Mouse (Mus musculus) lung, embryonic 16.5 days (tissue): ENCODE measurements around the gene Nbas. TPM values are rescaled to one million over a fixed set of nuclear protein-coding genes. Genes with fewer than 3 reads are reported as not detected.

Experiments used
- ATAC-seq: fragments of 200-750 bp; cut with Nextera tagmentation; 2 replicates; pipeline ENCODE4 v1.8.0; 2017; ENCODE audit warnings: low read depth, mild to moderate bottlenecking, moderate library complexity
- H3K27ac ChIP-seq: fragments of 300-500 bp; sonication (generic); 2 replicates; pipeline ENCODE4 v1.5.1; 2014; ENCODE audit warnings: mild to moderate bottlenecking, control low read depth, low read length
- H3K27me3 ChIP-seq: fragments of 300-500 bp; sonication (generic); 2 replicates; pipeline ENCODE4 v1.6.1; 2014; ENCODE audit warnings: low read depth, low read length, mixed read lengths; ENCODE audit not compliant: control insufficient read depth, insufficient read depth
- H3K36me3 ChIP-seq: fragments of 300-500 bp; sonication (generic); 2 replicates; pipeline ENCODE4 v1.6.1; 2014; ENCODE audit warnings: low read length; ENCODE audit not compliant: control insufficient read depth, insufficient read depth
- H3K4me1 ChIP-seq: fragments of 300-500 bp; sonication (generic); replicated peaks from 2 replicates; pipeline ENCODE4 v1.6.1; 2014; ENCODE audit warnings: low read length, mixed read lengths; ENCODE audit not compliant: control insufficient read depth, insufficient read depth
- H3K4me2 ChIP-seq: fragments of 300-500 bp; sonication (generic); 2 replicates; pipeline ENCODE4 v1.6.1; 2014; ENCODE audit warnings: low read depth, low read length, control low read depth
- H3K4me3 ChIP-seq: fragments of 300-500 bp; sonication (generic); 2 replicates; pipeline ENCODE4 v1.5.1; 2014; ENCODE audit warnings: mild to moderate bottlenecking, low read length, control low read depth
- H3K9ac ChIP-seq: fragments of 300-500 bp; sonication (generic); 2 replicates; pipeline ENCODE4 v1.6.1; 2014; ENCODE audit warnings: low read length, control low read depth
- H3K9me3 ChIP-seq: fragments of 300-500 bp; sonication (generic); 2 replicates; pipeline ENCODE4 v1.6.1; 2016; ENCODE audit warnings: low read length; ENCODE audit not compliant: control insufficient read depth
- WGBS: fragments of 180-500 bp; shearing (Covaris S2); extraction: QIAGEN DNeasy Blood & Tissue Kit; methylation state at CpG from one replicate; pipeline ENCODE4 v1.1.7; 2014; 5-methylcytosine and 5-hydroxymethylcytosine counted together
- polyA plus RNA-seq: library from polyadenylated mRNA; unstranded; fragments of >200 nt; fragmentation: Nextera tagmentation; extraction: Ambion mirVana; gene quantifications from 2 replicates; pipeline ENCODE4 v1.2.1, GENCODE M21; 2015

Nbas gene
- polyA plus RNA-seq: 12.1 and 12.6 TPM in 2 replicates

DNA sequence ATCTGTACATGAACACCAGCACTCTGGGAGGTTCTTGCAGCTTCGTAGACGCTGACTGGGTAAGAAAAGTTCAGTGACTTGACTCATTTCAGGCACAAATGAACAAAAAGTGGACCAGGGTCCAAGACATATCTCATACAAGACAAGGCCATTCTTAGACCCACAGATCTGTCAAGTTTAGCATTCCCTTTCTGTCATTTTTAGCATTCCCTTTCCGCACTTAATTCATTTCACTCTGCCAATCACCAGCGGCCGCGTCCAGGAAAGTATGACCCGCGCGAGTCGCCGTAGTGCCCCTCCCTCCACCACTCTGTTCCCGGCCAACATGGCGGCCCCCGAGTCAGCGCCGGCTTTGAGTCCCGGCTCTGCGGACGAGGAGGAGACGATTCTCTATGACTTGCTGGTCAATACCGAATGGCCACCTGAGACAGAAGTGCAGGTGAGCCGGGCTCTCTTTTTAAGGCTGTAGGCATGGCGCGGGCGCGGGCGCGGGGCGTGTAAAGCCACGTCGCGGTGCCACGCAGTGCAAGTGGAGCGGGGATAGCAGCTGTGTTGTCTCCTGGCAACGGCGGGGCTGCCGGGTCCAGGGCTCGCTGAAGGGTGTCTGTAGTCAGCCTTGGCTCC is at the start of gene Nbas:
Gene Nbas, plus strand, starts transcription at position 308 of the 624 bp plus-strand sequence.
- H3K9me3 ChIP-seq: no peaks in the 10 kb centered on the region
- H3K27ac ChIP-seq: peak within 1 kb of the TSS; percentile 32; the same call in 1 of the 2 replicates
- peaks cover 9% of the 10 kb centered on the region for H3K4me1 ChIP-seq
- peak within 1 kb of the TSS; percentile 71 for H3K4me2 ChIP-seq
- 3% methylated on average over 38 of the region's 38 CpGs for WGBS
- peak within 1 kb of the TSS; percentile 86 for H3K9ac ChIP-seq
- ATAC-seq: peak; percentile 96
- no peaks in the 10 kb centered on the region for H3K27me3 ChIP-seq
- H3K36me3 ChIP-seq: no peaks in the 10 kb centered on the region
- peak within 1 kb of the TSS; percentile 83 for H3K4me3 ChIP-seq

GRCm38 (mm10) chr12:13242453-13242852 is 26.5 kb upstream of the Nbas start:
- ATAC-seq: no peak
- Histone ChIP-seq H3K4me3 (no peak overlapping the region), H3K4me1 (no peaks in the 10 kb centered on the region), H3K9ac (no peak overlapping the region), H3K36me3 (peaks cover 22% of the 10 kb centered on the region), H3K4me2 (no peak overlapping the region), H3K9me3 (no peaks in the 10 kb centered on the region), H3K27ac (no peak overlapping the region), H3K27me3 (no peaks in the 10 kb centered on the region)

- WGBS: 2% methylated on average over 58 of the region's 59 CpGs
- peaks cover 5% of the 10 kb centered on the region for H3K4me1 ChIP-seq
These were observed 20.0 kb upstream of the Nbas start, which contains the start of gene Ddx1 for GRCm38 (mm10) chr12:13248691-13249572. Gene Ddx1, minus strand, starts transcription at chr12:13249213.

DNA sequence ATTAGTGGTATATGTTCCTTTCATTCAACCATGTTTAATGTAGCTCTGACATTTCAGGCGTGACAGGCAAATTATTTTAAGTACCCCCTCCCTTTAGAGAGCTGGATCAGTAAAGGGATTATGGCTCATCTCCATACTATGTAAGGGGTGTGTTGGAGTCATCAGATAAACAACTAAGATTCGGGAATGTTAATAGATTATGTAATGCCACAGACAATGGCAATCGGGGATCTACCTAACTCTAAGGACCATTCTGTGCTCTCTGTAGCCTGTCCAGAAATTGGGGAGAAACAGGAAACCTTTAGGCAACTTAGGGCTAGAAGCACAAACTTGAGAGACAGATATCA is 19.4 kb upstream of the Nbas start:
- no peaks in the 10 kb centered on the region for H3K27me3 ChIP-seq
- peak overlapping the region; percentile 57 for H3K4me2 ChIP-seq
- peaks cover 5% of the 10 kb centered on the region for H3K4me1 ChIP-seq
- H3K4me3 ChIP-seq: peak overlapping the region; percentile 95
- H3K27ac ChIP-seq: no peak overlapping the region
- peaks cover 2% of the 10 kb centered on the region; the same call in 1 of the 2 replicates for H3K36me3 ChIP-seq
- WGBS: 81% methylated on average over 3 of the region's 3 CpGs
- ATAC-seq: no peak
- no peaks in the 10 kb centered on the region for H3K9me3 ChIP-seq
- H3K9ac ChIP-seq: peak overlapping the region; percentile 95

More at GRCm38 (mm10) chr12:13248691-13249572, 20.0 kb upstream of the Nbas start, which contains the start of gene Ddx1:
- Histone ChIP-seq H3K9ac (peak within 1 kb of the TSS; percentile 95), H3K9me3 (no peaks in the 10 kb centered on the region), H3K27ac (peak within 1 kb of the TSS; percentile 86), H3K36me3 (peaks cover 2% of the 10 kb centered on the region; the same call in 1 of the 2 replicates), H3K4me3 (peak within 1 kb of the TSS; percentile 95), H3K4me2 (peak within 1 kb of the TSS; percentile 57), H3K27me3 (no peaks in the 10 kb centered on the region)
- peak; percentile 92 for ATAC-seq

DNA sequence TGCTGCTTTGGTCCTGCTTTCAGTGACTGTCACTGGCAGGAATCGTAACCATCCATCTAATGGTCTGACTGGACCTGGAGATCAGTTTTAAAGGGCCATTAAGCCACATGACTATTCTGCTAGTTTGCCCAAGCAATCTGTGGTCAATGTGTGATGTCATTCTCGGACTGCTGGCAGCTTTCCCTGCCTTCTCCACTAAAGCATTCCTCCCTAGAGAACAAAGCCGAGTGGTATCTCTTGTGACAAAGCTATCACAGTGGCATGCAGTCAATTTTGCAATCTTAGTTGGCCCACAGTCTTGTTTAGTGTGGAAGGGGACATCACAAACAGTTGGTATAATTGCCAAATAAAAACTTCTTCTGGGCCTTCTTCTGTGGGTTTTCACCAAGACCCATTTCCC is 13.9 kb upstream of the Nbas start:
- Histone ChIP-seq H3K36me3 (no peaks in the 10 kb centered on the region), H3K27me3 (no peaks in the 10 kb centered on the region), H3K9me3 (no peaks in the 10 kb centered on the region), H3K4me3 (no peak overlapping the region), H3K4me2 (no peak overlapping the region), H3K9ac (no peak overlapping the region), H3K27ac (no peak overlapping the region), H3K4me1 (no peaks in the 10 kb centered on the region)
- ATAC-seq: no peak
- 31% methylated on average over 3 of the region's 3 CpGs for WGBS

DNA sequence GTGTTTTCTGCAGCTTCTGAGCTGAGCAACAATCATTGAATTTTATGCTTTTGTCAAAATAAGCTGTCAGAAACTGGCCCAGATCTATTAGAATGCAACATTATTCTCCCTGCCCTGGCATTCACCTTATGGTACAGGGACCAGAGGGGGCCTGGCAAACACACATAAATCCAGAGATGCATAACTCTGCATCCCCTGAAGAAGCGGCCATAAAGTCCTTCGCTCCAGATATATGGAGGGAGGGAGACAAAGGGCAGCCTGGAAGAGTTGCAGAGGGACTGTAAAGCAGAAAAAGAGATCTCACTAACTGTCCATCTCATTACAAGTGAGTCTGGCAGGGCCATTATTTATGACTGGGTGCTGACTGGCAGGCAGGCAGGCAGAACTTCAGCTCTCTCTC is 13.2 kb upstream of the Nbas start:
- no peaks in the 10 kb centered on the region for H3K36me3 ChIP-seq
- no peaks in the 10 kb centered on the region for H3K9me3 ChIP-seq
- H3K4me1 ChIP-seq: no peaks in the 10 kb centered on the region
- no peak overlapping the region for H3K27ac ChIP-seq
- no peak; the same call in 1 of the 2 replicates for ATAC-seq
- no peak overlapping the region for H3K4me2 ChIP-seq
- H3K4me3 ChIP-seq: no peak overlapping the region
- no peaks in the 10 kb centered on the region for H3K27me3 ChIP-seq
- H3K9ac ChIP-seq: no peak overlapping the region
- WGBS: 75% methylated on average over 2 of the region's 2 CpGs

GRCm38 (mm10) chr12:13268412-13268811 is 521 bp upstream of the Nbas start:
- Histone ChIP-seq H3K9ac (peak overlapping the region; percentile 86), H3K4me2 (peak overlapping the region; percentile 47), H3K36me3 (no peaks in the 10 kb centered on the region), H3K9me3 (no peaks in the 10 kb centered on the region), H3K27ac (no peak overlapping the region), H3K4me3 (peak overlapping the region; percentile 83), H3K4me1 (peaks cover 9% of the 10 kb centered on the region), H3K27me3 (no peaks in the 10 kb centered on the region)
- 39% methylated on average over 3 of the region's 3 CpGs for WGBS
- peak; percentile 35 for ATAC-seq

- Histone ChIP-seq H3K9ac (peak overlapping the region; percentile 86), H3K27me3 (no peaks in the 10 kb centered on the region), H3K9me3 (no peaks in the 10 kb centered on the region), H3K4me2 (peak overlapping the region; percentile 71), H3K36me3 (0 out of 2 replicates have a peak, but pooled peaks cover under 1% of the 10 kb centered on the region), H3K4me3 (peak overlapping the region; percentile 83), H3K27ac (no peak overlapping the region), H3K4me1 (peaks cover 9% of the 10 kb centered on the region)
- peak; percentile 27; the same call in 1 of the 2 replicates for ATAC-seq
- WGBS: 43% methylated on average over 16 of the region's 16 CpGs
These were observed 847 bp downstream of the Nbas start for GRCm38 (mm10) chr12:13269570-13270390.
